7 mouse cellular contexts compared by ENCODE assay signal in the genomic region with DNA sequence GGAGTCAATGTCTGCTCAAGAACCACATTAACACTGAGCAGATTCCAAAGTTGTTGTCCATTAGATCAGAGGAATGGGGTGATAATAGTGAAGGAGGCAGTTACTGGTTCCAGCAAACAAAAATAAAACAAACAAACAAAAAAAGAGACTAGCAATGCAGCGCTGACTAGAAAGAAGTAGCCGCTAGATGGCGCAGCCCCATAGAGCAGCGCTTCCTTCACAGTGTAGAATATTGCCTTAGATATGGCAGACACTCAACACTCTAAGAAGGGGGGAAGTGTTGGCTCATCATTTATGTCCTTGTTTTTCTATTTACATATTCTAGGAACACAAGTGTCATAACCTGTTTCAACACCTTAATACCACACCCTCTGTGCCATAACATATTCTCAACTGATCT. TPM values are rescaled to one million over a fixed set of nuclear protein-coding genes. Genes with fewer than 3 reads are reported as not detected.
DNase-seq lines count a peak whose midpoint lies in the region; ATAC-seq and TF ChIP-seq lines count a peak whose summit lies in the region.

No protein-coding gene starts in this region.

- H3K27ac ChIP-seq in forebrain, embryonic 13.5 days = no peak overlapping the region
- no peak overlapping the region for H3K27ac ChIP-seq in liver, postnatal 0 days (ENCODE audit: low read depth)

- DNase-seq in A20 (ENCODE audit: low read depth, low spot score) = peak; percentile 64
- peak; percentile 79 for DNase-seq in CD4-positive, CD25-positive, alpha-beta regulatory T cell, adult 2 months (ENCODE audit: low read depth, low spot score)
- peak; percentile 55 for DNase-seq in c-Kit-positive CD71-negative TER-119-negative erythroid progenitor cells, embryonic 14.5 days (ENCODE audit: low read depth)
- peak; percentile 60 for DNase-seq in kidney, adult 9 months
- DNase-seq in liver, postnatal 0 days = peak; percentile 74
- peak; percentile 85 for DNase-seq in retina, embryonic 14.5 days (ENCODE audit: low spot score)

- H3K4me2 ChIP-seq in forebrain, embryonic 13.5 days = no peak overlapping the region
- H3K4me2 ChIP-seq in liver, postnatal 0 days (ENCODE audit: low read depth, low read length) = no peak overlapping the region

- H3K36me3 ChIP-seq in forebrain, embryonic 13.5 days (ENCODE audit: poor library complexity, severe bottlenecking) = no peaks in the 10 kb centered on the region
- no peaks in the 10 kb centered on the region for H3K36me3 ChIP-seq in liver, postnatal 0 days (replicated peaks; ENCODE audit: insufficient read depth, low read length)

- WGBS in forebrain, embryonic 13.5 days = 6% methylated on average over 4 of the region's 4 CpGs
- 1% methylated on average over 4 of the region's 4 CpGs for WGBS in liver, postnatal 0 days (ENCODE audit: insufficient replicate concordance)

- ATAC-seq in forebrain, embryonic 13.5 days = peak; percentile 62
- ATAC-seq in liver, postnatal 0 days = peak; percentile 47; the same call in 1 of the 2 replicates

- TF ChIP-seq EP300 in liver, postnatal 0 days (IDR thresholded peaks at IDR 0.05; ENCODE audit: low read depth) = no peak

- H3K9ac ChIP-seq in forebrain, embryonic 13.5 days = no peak overlapping the region
- H3K9ac ChIP-seq in liver, postnatal 0 days (replicated peaks) = no peak overlapping the region

- H3K9me3 ChIP-seq in forebrain, embryonic 13.5 days (replicated peaks) = no peaks in the 10 kb centered on the region
- no peaks in the 10 kb centered on the region for H3K9me3 ChIP-seq in liver, postnatal 0 days (ENCODE audit: low read length)

- H3K27me3 ChIP-seq in forebrain, embryonic 13.5 days = peaks cover 10% of the 10 kb centered on the region
- no peaks in the 10 kb centered on the region for H3K27me3 ChIP-seq in liver, postnatal 0 days (ENCODE audit: insufficient read depth, low read length)

- H3K4me3 ChIP-seq in forebrain, embryonic 13.5 days = no peak overlapping the region
- H3K4me3 ChIP-seq in liver, postnatal 0 days (ENCODE audit: low read depth, low read length) = no peak overlapping the region

- H3K4me1 ChIP-seq in forebrain, embryonic 13.5 days = no peaks in the 10 kb centered on the region
- H3K4me1 ChIP-seq in liver, postnatal 0 days (ENCODE audit: insufficient read depth) = no peaks in the 10 kb centered on the region

- TF ChIP-seq CTCF in liver, postnatal 0 days (IDR thresholded peaks at IDR 0.05; ENCODE audit: low read depth) = peak; percentile 91

RNA-seq across cellular contexts. Expression of gene Kcne3, which starts 14.5 kb away (rescaled TPM):
- polyA plus RNA-seq in forebrain, embryonic 13.5 days (2015; fragmentation: Nextera tagmentation; extraction: Ambion mirVana) = 1.4 and 2.0 TPM in 2 replicates
- 1.4 and 1.6 TPM in 2 replicates for polyA plus RNA-seq in liver, postnatal 0 days (2015; fragmentation: Nextera tagmentation; extraction: Ambion mirVana)

RNA-seq across cellular contexts. Expression of gene Lipt2, which starts 31.7 kb away (rescaled TPM):
- 16.3 and 17.1 TPM in 2 replicates for polyA plus RNA-seq in forebrain, embryonic 13.5 days (2015; fragmentation: Nextera tagmentation; extraction: Ambion mirVana)
- 6.4 and 7.6 TPM in 2 replicates for polyA plus RNA-seq in liver, postnatal 0 days (2015; fragmentation: Nextera tagmentation; extraction: Ambion mirVana)

RNA-seq across cellular contexts. Expression of gene Pgm2l1, which starts 36.4 kb away (rescaled TPM):
- 9.5 and 10.3 TPM in 2 replicates for polyA plus RNA-seq in forebrain, embryonic 13.5 days (2015; fragmentation: Nextera tagmentation; extraction: Ambion mirVana)
- polyA plus RNA-seq in liver, postnatal 0 days (2015; fragmentation: Nextera tagmentation; extraction: Ambion mirVana) = 0.91 and 0.96 TPM in 2 replicates
